20 mouse cellular contexts compared by ENCODE assay signal in the genomic region with DNA sequence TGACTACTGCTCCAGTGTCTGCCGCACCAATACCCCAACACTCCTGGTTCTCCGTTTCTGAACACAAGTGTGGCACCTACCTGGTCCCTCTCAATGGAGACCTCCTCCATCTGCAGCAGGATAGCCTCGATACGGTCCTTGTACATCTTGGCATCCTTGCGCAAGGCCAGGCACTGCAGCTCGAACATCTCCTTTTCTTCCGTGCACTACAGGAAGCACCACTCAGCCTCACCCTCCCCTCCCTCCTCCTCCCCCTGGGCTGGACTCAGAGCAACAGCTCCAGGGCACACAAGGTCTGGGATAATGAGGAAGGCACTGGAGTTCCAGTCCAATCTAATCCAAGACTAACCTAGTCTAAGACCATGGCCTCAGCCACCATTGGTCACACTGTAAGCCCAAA. TPM values are rescaled to one million over a fixed set of nuclear protein-coding genes. Genes with fewer than 3 reads are reported as not detected.
DNase-seq lines count a peak whose midpoint lies in the region; ATAC-seq and TF ChIP-seq lines count a peak whose summit lies in the region.
"Had no signal": no experiment of that assay in that cellular context is flagged by ENCODE, and none has a peak within 500 bp of the region (broad histone marks: within the 10 kb centered on the region; RNA-seq: fewer than 3 reads in every experiment).

No protein-coding gene starts in this region.

- H3K9ac ChIP-seq in lung, embryonic 14.5 days, result no peak overlapping the region
- no peak overlapping the region for H3K9ac ChIP-seq in forebrain, embryonic 13.5 days
- H3K9ac ChIP-seq: heart, embryonic 15.5 days; limb, embryonic 15.5 days had no signal

- no peak overlapping the region for H3K4me3 ChIP-seq in lung, embryonic 14.5 days (ENCODE audit: low read depth, low read length)
- H3K4me3 ChIP-seq in forebrain, embryonic 13.5 days, result no peak overlapping the region
- H3K4me3 ChIP-seq: embryonic facial prominence, embryonic 10.5 days; erythroblast, embryonic 14.5 days; heart, embryonic 15.5 days; hindbrain, embryonic 10.5 days; limb, embryonic 15.5 days; myocyte had no signal

- 0 out of 2 replicates have a peak overlapping the region, but pooled peaks have one; percentile 4 for H3K27ac ChIP-seq in lung, embryonic 14.5 days (ENCODE audit: low read depth)
- H3K27ac ChIP-seq in forebrain, embryonic 13.5 days, result no peak overlapping the region
- H3K27ac ChIP-seq: embryonic facial prominence, embryonic 10.5 days; heart, embryonic 15.5 days; hindbrain, embryonic 10.5 days; limb, embryonic 15.5 days had no signal

- no peaks in the 10 kb centered on the region for H3K36me3 ChIP-seq in lung, embryonic 14.5 days (ENCODE audit: insufficient read depth)
- no peaks in the 10 kb centered on the region for H3K36me3 ChIP-seq in forebrain, embryonic 13.5 days (ENCODE audit: poor library complexity, severe bottlenecking)
- H3K36me3 ChIP-seq: heart, embryonic 15.5 days; hindbrain, embryonic 10.5 days had no signal

- ATAC-seq in lung, embryonic 14.5 days (ENCODE audit: insufficient read depth), result no peak
- ATAC-seq in forebrain, embryonic 13.5 days, result no peak
- ATAC-seq: activated CD4-positive, CD25-positive, alpha-beta regulatory T cell, adult 4 months; forebrain, embryonic 16.5 days; inflammation-experienced regulatory T-cells, adult 6 months had no signal

- H3K27me3 ChIP-seq in lung, embryonic 14.5 days (ENCODE audit: insufficient read depth, low read length), result no peaks in the 10 kb centered on the region
- no peaks in the 10 kb centered on the region for H3K27me3 ChIP-seq in forebrain, embryonic 13.5 days
- H3K27me3 ChIP-seq: heart, embryonic 15.5 days; limb, embryonic 15.5 days had no signal

- no peak for TF ChIP-seq CTCF in lung, embryonic 14.5 days (IDR thresholded peaks at IDR 0.05; ENCODE audit: low read depth)

- H3K4me1 ChIP-seq in lung, embryonic 14.5 days (ENCODE audit: insufficient read depth), result peaks cover 10% of the 10 kb centered on the region; the same call in 1 of the 2 replicates
- H3K4me1 ChIP-seq in forebrain, embryonic 13.5 days, result peaks cover 12% of the 10 kb centered on the region

- no peak overlapping the region for H3K4me2 ChIP-seq in lung, embryonic 14.5 days
- H3K4me2 ChIP-seq in forebrain, embryonic 13.5 days, result no peak overlapping the region
- H3K4me2 ChIP-seq: heart, embryonic 15.5 days; limb, embryonic 15.5 days had no signal

- WGBS in lung, embryonic 14.5 days, result 46% methylated on average over 7 of the region's 7 CpGs
- WGBS in forebrain, embryonic 13.5 days, result 78% methylated on average over 7 of the region's 7 CpGs

- DNase-seq in lung, embryonic 14.5 days, result peak; percentile 51
- no peak for DNase-seq in lung, adult 18-20 months
- peak; percentile 7 for DNase-seq in brain, adult 2 months (ENCODE audit: low read depth, low spot score)
- DNase-seq in lung, postnatal 36 days, result peak; percentile 55
- peak; percentile 47 to 60 for DNase-seq in thymus, postnatal 36 days
- DNase-seq in spleen, adult 12 weeks (ENCODE audit: low spot score), result no peak
- DNase-seq: adrenal gland, postnatal 36 days; kidney, adult 9 months; midbrain, embryonic 14.5 days; right cerebral cortex, postnatal 4 days had no signal

- H3K9me3 ChIP-seq in lung, embryonic 14.5 days (ENCODE audit: low read depth, low read length), result no peaks in the 10 kb centered on the region
- H3K9me3 ChIP-seq in forebrain, embryonic 13.5 days (replicated peaks), result no peaks in the 10 kb centered on the region
- H3K9me3 ChIP-seq: embryonic facial prominence, embryonic 10.5 days; heart, embryonic 15.5 days; hindbrain, embryonic 10.5 days; limb, embryonic 15.5 days had no signal

RNA-seq across cellular contexts. Expression of a gene that starts 4.0 kb away (rescaled TPM):
- 2.4 and 2.8 TPM in 2 replicates for polyA plus RNA-seq in lung, embryonic 14.5 days (2014; fragmentation: Nextera tagmentation; extraction: Ambion mirVana)
- polyA plus RNA-seq in forebrain, embryonic 13.5 days (2015; fragmentation: Nextera tagmentation; extraction: Ambion mirVana), result 0.72 and 2.0 TPM in 2 replicates

RNA-seq across cellular contexts. Expression of a gene that starts 4.8 kb away (rescaled TPM):
- 29.1 and 32.1 TPM in 2 replicates for polyA plus RNA-seq in lung, embryonic 14.5 days (2014; fragmentation: Nextera tagmentation; extraction: Ambion mirVana)
- polyA plus RNA-seq in forebrain, embryonic 13.5 days (2015; fragmentation: Nextera tagmentation; extraction: Ambion mirVana), result 31.1 and 32.2 TPM in 2 replicates

RNA-seq across cellular contexts. Expression of a gene that starts 23.8 kb away (rescaled TPM):
- 28.1 and 32.8 TPM in 2 replicates for polyA plus RNA-seq in lung, embryonic 14.5 days (2014; fragmentation: Nextera tagmentation; extraction: Ambion mirVana)
- 25.1 and 30.9 TPM in 2 replicates for polyA plus RNA-seq in forebrain, embryonic 13.5 days (2015; fragmentation: Nextera tagmentation; extraction: Ambion mirVana)

RNA-seq across cellular contexts. Expression of a gene that starts 32.4 kb away (rescaled TPM):
- 103 and 116 TPM in 2 replicates for polyA plus RNA-seq in lung, embryonic 14.5 days (2014; fragmentation: Nextera tagmentation; extraction: Ambion mirVana)
- 156 and 164 TPM in 2 replicates for polyA plus RNA-seq in forebrain, embryonic 13.5 days (2015; fragmentation: Nextera tagmentation; extraction: Ambion mirVana)

RNA-seq across cellular contexts. Expression of a gene that starts 32.5 kb away (rescaled TPM):
- polyA plus RNA-seq in lung, embryonic 14.5 days (2014; fragmentation: Nextera tagmentation; extraction: Ambion mirVana), result 97.4 and 104 TPM in 2 replicates
- polyA plus RNA-seq in forebrain, embryonic 13.5 days (2015; fragmentation: Nextera tagmentation; extraction: Ambion mirVana), result 103 and 111 TPM in 2 replicates

Comparison
In these comparisons a context has a peak if more than half of its experiments do, and no peak if none do; other contexts are left out.
1. DNase-seq: peak in lung, embryonic 14.5 days (single experiment), brain, adult 2 months (single experiment), lung, postnatal 36 days (single experiment) and thymus, postnatal 36 days (2 of 2); none in lung, adult 18-20 months (0 of 2) and spleen, adult 12 weeks (single experiment).